Mouse (Mus musculus) large intestine, adult 2 months (tissue): ENCODE measurements around the gene Gm29423. TPM values are rescaled to one million over a fixed set of nuclear protein-coding genes. Genes with fewer than 3 reads are reported as not detected.
"Not testable (repeated sequence)": the region's sequence is repeated elsewhere in the genome, so short reads cannot be mapped to it uniquely, and the experiment has no call there.

ENCODE experiments used
- DNase-seq: peaks from one replicate; pipeline ENCODE4 v3.0.0-alpha.2; 2012; ENCODE audit warnings: low read depth, low spot score
- WGBS: fragments of 180-500 bp; shearing (Covaris S2); methylation state at CpG from one replicate; pipeline ENCODE4 v1.1.7; 2018; 5-methylcytosine and 5-hydroxymethylcytosine counted together
- polyA plus RNA-seq: library from polyadenylated mRNA; depleted of rRNA; stranded (reverse); fragments of >200 nt; gene quantifications from 2 replicates; pipeline ENCODE4 v1.2.3, GENCODE M21; 2012; rRNA removed

Gene Gm29423
- not detected in 2 replicates for polyA plus RNA-seq

GRCm38 (mm10) chrY:70303187-70303586 lies at the start of gene Gm29423, which contains the start of gene Gm29644:
TSS of gene Gm29423 (minus strand) at chrY:70303287.
TSS of gene Gm29644 (minus strand) at chrY:70303343.
- WGBS = no CpG with 5 or more reads among the region's 2 CpGs
- not testable (repeated sequence) for DNase-seq

- DNase-seq = not testable (repeated sequence)
- WGBS = no CpG with 5 or more reads among the region's 4 CpGs
These were observed 29.5 kb downstream of the Gm29423 start, which contains the start of gene Gm21118 for GRCm38 (mm10) chrY:70273542-70273941. TSS of gene Gm21118 (minus strand) at chrY:70273642.

Other genes starting within 250 kb of the Gm29423 start
- not detected in 2 replicates for gene Gm21118, start 29.6 kb downstream of the Gm29423 start, polyA plus RNA-seq
- not detected in 2 replicates for gene Gm29644, start 56 bp upstream of the Gm29423 start, polyA plus RNA-seq
- not detected in 2 replicates for gene Gm20888, start 138.6 kb upstream of the Gm29423 start, polyA plus RNA-seq